Mouse (Mus musculus) hindbrain, embryonic 14.5 days (tissue): ENCODE data around the gene Irs2. TPM values are rescaled to one million over a fixed set of nuclear protein-coding genes. Genes with fewer than 3 reads are reported as not detected.
A peak's percentile ranks its signal among the peaks of the same experiment; 100 is the strongest.

Experiments
- ATAC-seq: fragments of 200-750 bp; cut with Nextera tagmentation; 2 replicates; pipeline ENCODE4 v1.8.0; 2017; ENCODE audit warnings: moderate number of reproducible peaks, mild to moderate bottlenecking, moderate TSS enrichment, moderate library complexity; ENCODE audit not compliant: low FRiP score
- DNase-seq: peaks from one replicate; pipeline ENCODE4 v3.0.0-alpha.2; 2015; ENCODE audit warnings: low spot score
- H3K27ac ChIP-seq: fragments of 300-500 bp; sonication (generic); 2 replicates; pipeline ENCODE4 v1.5.1; 2014; ENCODE audit warnings: mild to moderate bottlenecking, moderate library complexity
- H3K27me3 ChIP-seq: fragments of 300-500 bp; sonication (generic); 2 replicates; pipeline ENCODE4 v1.6.1; 2014; ENCODE audit warnings: mild to moderate bottlenecking, low read length, mixed read lengths; ENCODE audit not compliant: control insufficient read depth, insufficient read depth
- H3K36me3 ChIP-seq: fragments of 300-500 bp; sonication (generic); replicated peaks from 2 replicates; pipeline ENCODE4 v1.6.1; 2014; ENCODE audit not compliant: control insufficient read depth, insufficient read depth
- H3K4me1 ChIP-seq: fragments of 300-500 bp; sonication (generic); replicated peaks from 2 replicates; pipeline ENCODE4 v1.6.1; 2014; ENCODE audit warnings: antibody characterized with exemption, low read length, mixed read lengths; ENCODE audit not compliant: control insufficient read depth, insufficient read depth
- H3K4me2 ChIP-seq: fragments of 300-500 bp; sonication (generic); replicated peaks from 2 replicates; pipeline ENCODE4 v1.6.1; 2014; ENCODE audit warnings: mild to moderate bottlenecking, moderate library complexity
- H3K4me3 ChIP-seq: fragments of 300-500 bp; sonication (generic); replicated peaks from 2 replicates; pipeline ENCODE4 v1.5.1; 2014; ENCODE audit warnings: mild to moderate bottlenecking, low read length
- H3K9ac ChIP-seq: fragments of 300-500 bp; sonication (generic); 2 replicates; pipeline ENCODE4 v1.6.1; 2014
- H3K9me3 ChIP-seq: fragments of 300-500 bp; sonication (generic); 2 replicates; pipeline ENCODE4 v1.6.1; 2016; ENCODE audit warnings: low read length; ENCODE audit not compliant: control insufficient read depth
- WGBS: fragments of 180-500 bp; shearing (Covaris S2); extraction: QIAGEN DNeasy Blood & Tissue Kit; methylation state at CpG from one replicate; pipeline ENCODE4 v1.1.7; 2014; 5-methylcytosine and 5-hydroxymethylcytosine counted together
- polyA plus RNA-seq: library from polyadenylated mRNA; unstranded; fragments of >200 nt; fragmentation: Nextera tagmentation; extraction: Ambion mirVana; gene quantifications from 2 replicates; pipeline ENCODE4 v1.2.1, GENCODE M21; 2014

Irs2 gene
- 5.4 and 5.8 TPM in 2 replicates for polyA plus RNA-seq

- H3K9ac ChIP-seq = peak within 1 kb of the TSS; percentile 88
- H3K4me3 ChIP-seq = peak within 1 kb of the TSS; percentile 90
- under 1% methylated on average over 56 of the region's 64 CpGs for WGBS
- H3K36me3 ChIP-seq = no peaks in the 10 kb centered on the region
- H3K4me2 ChIP-seq = peak within 1 kb of the TSS; percentile 93
- DNase-seq (no peak), ATAC-seq (peak; percentile 12)
- no peaks in the 10 kb centered on the region for H3K27me3 ChIP-seq
- H3K4me1 ChIP-seq = peaks cover 58% of the 10 kb centered on the region
- H3K9me3 ChIP-seq = no peaks in the 10 kb centered on the region
- H3K27ac ChIP-seq = peak within 1 kb of the TSS; percentile 100
These were observed at the start of gene Irs2 for GRCm38 (mm10) chr8:11008379-11008775. Gene Irs2, minus strand, starts transcription at chr8:11008458.

- DNase-seq = no peak
- Histone ChIP-seq H3K9ac (no peak overlapping the region), H3K36me3 (no peaks in the 10 kb centered on the region), H3K4me3 (no peak overlapping the region), H3K4me2 (no peak overlapping the region), H3K4me1 (0 out of 2 replicates have a peak, but pooled peaks cover 3% of the 10 kb centered on the region), H3K27ac (no peak overlapping the region), H3K9me3 (no peaks in the 10 kb centered on the region), H3K27me3 (no peaks in the 10 kb centered on the region)
- 90% methylated on average over 5 of the region's 5 CpGs for WGBS
- no peak for ATAC-seq
These were observed 48.4 kb upstream of the Irs2 start for GRCm38 (mm10) chr8:11056665-11057064.

GRCm38 (mm10) chr8:11056175-11056563, 47.9 kb upstream of the Irs2 start:
- DNase-seq (no peak), ATAC-seq (no peak)
- no peak overlapping the region for H3K4me3 ChIP-seq
- H3K9ac ChIP-seq = no peak overlapping the region
- H3K27ac ChIP-seq = no peak overlapping the region
- WGBS = 91% methylated on average over 8 of the region's 8 CpGs
- no peaks in the 10 kb centered on the region for H3K36me3 ChIP-seq
- H3K4me2 ChIP-seq = no peak overlapping the region
- H3K9me3 ChIP-seq = no peaks in the 10 kb centered on the region
- 0 out of 2 replicates have a peak, but pooled peaks cover 3% of the 10 kb centered on the region for H3K4me1 ChIP-seq
- no peaks in the 10 kb centered on the region for H3K27me3 ChIP-seq

GRCm38 (mm10) chr8:11055557-11056174, 47.4 kb upstream of the Irs2 start:
- H3K27me3 ChIP-seq = no peaks in the 10 kb centered on the region
- H3K4me1 ChIP-seq = 0 out of 2 replicates have a peak, but pooled peaks cover 3% of the 10 kb centered on the region
- no peak overlapping the region for H3K4me2 ChIP-seq
- H3K36me3 ChIP-seq = no peaks in the 10 kb centered on the region
- WGBS = 65% methylated on average over 16 of the region's 16 CpGs
- H3K9ac ChIP-seq = no peak overlapping the region
- ATAC-seq (no peak), DNase-seq (no peak)
- H3K27ac ChIP-seq = no peak overlapping the region
- H3K9me3 ChIP-seq = no peaks in the 10 kb centered on the region
- H3K4me3 ChIP-seq = no peak overlapping the region

GRCm38 (mm10) chr8:11049835-11050234, 41.6 kb upstream of the Irs2 start:
- Histone ChIP-seq H3K4me3 (no peak overlapping the region), H3K9ac (no peak overlapping the region), H3K27ac (no peak overlapping the region), H3K36me3 (no peaks in the 10 kb centered on the region), H3K9me3 (no peaks in the 10 kb centered on the region), H3K4me1 (no peaks in the 10 kb centered on the region), H3K27me3 (no peaks in the 10 kb centered on the region), H3K4me2 (no peak overlapping the region)
- 70% methylated on average over 5 of the region's 5 CpGs for WGBS
- ATAC-seq = no peak
- DNase-seq = no peak

- Histone ChIP-seq H3K9me3 (no peaks in the 10 kb centered on the region), H3K27me3 (no peaks in the 10 kb centered on the region), H3K36me3 (no peaks in the 10 kb centered on the region), H3K4me3 (no peak overlapping the region), H3K4me2 (no peak overlapping the region), H3K27ac (no peak overlapping the region), H3K4me1 (peaks cover 4% of the 10 kb centered on the region; the same call in 1 of the 2 replicates), H3K9ac (no peak overlapping the region)
- WGBS = 92% methylated on average over 1 of the region's 1 CpGs
- DNase-seq (no peak), ATAC-seq (no peak)
These were observed 39.6 kb upstream of the Irs2 start for GRCm38 (mm10) chr8:11047812-11048211.

- no peak overlapping the region for H3K27ac ChIP-seq
- no peaks in the 10 kb centered on the region for H3K27me3 ChIP-seq
- DNase-seq (no peak), ATAC-seq (no peak)
- WGBS = 76% methylated on average over 11 of the region's 11 CpGs
- no peak overlapping the region for H3K4me2 ChIP-seq
- H3K9ac ChIP-seq = no peak overlapping the region
- H3K4me3 ChIP-seq = no peak overlapping the region
- H3K36me3 ChIP-seq = no peaks in the 10 kb centered on the region
- H3K9me3 ChIP-seq = no peaks in the 10 kb centered on the region
- peaks cover 4% of the 10 kb centered on the region; the same call in 1 of the 2 replicates for H3K4me1 ChIP-seq
These were observed 36.4 kb upstream of the Irs2 start for GRCm38 (mm10) chr8:11044660-11045059.

GRCm38 (mm10) chr8:11043591-11043990, 35.3 kb upstream of the Irs2 start:
- 73% methylated on average over 4 of the region's 4 CpGs for WGBS
- Histone ChIP-seq H3K27me3 (no peaks in the 10 kb centered on the region), H3K9me3 (no peaks in the 10 kb centered on the region), H3K36me3 (no peaks in the 10 kb centered on the region), H3K27ac (no peak overlapping the region), H3K9ac (no peak overlapping the region), H3K4me3 (no peak overlapping the region), H3K4me2 (no peak overlapping the region), H3K4me1 (peaks cover 4% of the 10 kb centered on the region; the same call in 1 of the 2 replicates)
- ATAC-seq (no peak), DNase-seq (no peak)

- H3K36me3 ChIP-seq = no peaks in the 10 kb centered on the region
- no peaks in the 10 kb centered on the region for H3K27me3 ChIP-seq
- H3K4me2 ChIP-seq = no peak overlapping the region
- DNase-seq (no peak), ATAC-seq (no peak)
- H3K4me3 ChIP-seq = no peak overlapping the region
- no peak overlapping the region for H3K27ac ChIP-seq
- H3K9ac ChIP-seq = no peak overlapping the region
- H3K9me3 ChIP-seq = no peaks in the 10 kb centered on the region
- H3K4me1 ChIP-seq = peaks cover 4% of the 10 kb centered on the region; the same call in 1 of the 2 replicates
- 39% methylated on average over 9 of the region's 9 CpGs for WGBS
These were observed 34.8 kb upstream of the Irs2 start for GRCm38 (mm10) chr8:11042872-11043587.
